Mouse (Mus musculus): ENCODE results near the gene Ryr3. TPM values are rescaled to one million over a fixed set of nuclear protein-coding genes. Genes with fewer than 3 reads are reported as not detected.

The Ryr3 gene
- polyA plus RNA-seq, 1 experiment from 2014 or later = 1.1 TPM

DNA sequence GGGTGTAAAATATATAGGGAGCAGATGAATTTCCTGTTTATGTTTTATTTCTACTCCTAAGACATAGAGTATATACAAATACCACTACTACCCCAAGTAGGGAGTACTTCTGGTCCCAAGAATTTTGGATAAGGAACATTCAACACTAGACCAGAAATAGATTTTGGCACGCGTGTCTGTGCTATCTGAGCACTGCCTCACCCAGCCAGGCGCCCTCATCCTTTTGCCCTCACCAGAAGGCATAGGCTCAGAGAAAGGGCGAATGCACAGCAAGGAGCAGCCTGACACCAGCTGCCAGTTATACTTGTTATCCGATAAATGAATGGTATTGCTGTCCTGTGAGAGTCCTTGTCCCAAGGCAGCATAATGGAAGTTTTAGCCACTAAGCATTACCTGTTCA lies 579.7 kb downstream of the Ryr3 start:
- ATAC-seq (ENCODE audit: insufficient number of reproducible peaks, low FRiP score, low TSS enrichment, low read depth) = no peak
- WGBS = 89% methylated on average over 5 of the region's 5 CpGs

DNA sequence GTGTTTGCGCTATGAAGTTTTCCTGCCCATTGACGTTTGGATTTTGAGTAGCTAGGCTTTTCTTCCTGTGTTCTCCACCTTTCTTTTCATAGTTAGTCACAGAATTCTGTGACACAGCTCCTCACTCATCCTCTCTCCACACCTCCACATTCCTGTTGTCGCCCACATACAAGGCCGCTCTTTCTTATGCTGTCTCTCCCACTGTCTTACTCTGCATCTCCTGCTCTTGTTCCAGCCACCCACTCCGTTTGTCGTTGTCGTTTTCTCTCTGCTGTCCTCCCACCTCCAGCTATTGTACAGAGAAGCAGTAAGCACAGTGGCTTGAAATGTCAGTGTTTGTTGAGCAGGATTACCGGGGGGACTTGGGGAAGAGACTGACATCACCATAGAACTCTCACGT lies 584.4 kb downstream of the Ryr3 start:
- Histone ChIP-seq H3K27me3 (no peaks in the 10 kb centered on the region), H3K36me3 (0 out of 2 replicates have a peak, but pooled peaks cover 4% of the 10 kb centered on the region), H3K9me3 (replicated peaks) (no peaks in the 10 kb centered on the region), H3K27ac (replicated peaks) (no peak overlapping the region), H3K4me2 (replicated peaks) (no peak overlapping the region), H3K4me1 (no peaks in the 10 kb centered on the region), H3K9ac (no peak overlapping the region), H3K4me3 (replicated peaks) (no peak overlapping the region)
- ATAC-seq (ENCODE audit: insufficient number of reproducible peaks, low FRiP score, low TSS enrichment, low read depth) = no peak
- WGBS = 88% methylated on average over 9 of the region's 9 CpGs

More for the DNA sequence above, 579.7 kb downstream of the Ryr3 start:
- no peak overlapping the region for H3K27ac ChIP-seq (replicated peaks)
- no peak overlapping the region for H3K9ac ChIP-seq
- no peaks in the 10 kb centered on the region for H3K4me1 ChIP-seq
- H3K4me3 ChIP-seq (replicated peaks) = no peak overlapping the region
- no peak overlapping the region for H3K4me2 ChIP-seq (replicated peaks)
- H3K9me3 ChIP-seq (replicated peaks) = no peaks in the 10 kb centered on the region
- no peaks in the 10 kb centered on the region for H3K27me3 ChIP-seq
- H3K36me3 ChIP-seq = no peaks in the 10 kb centered on the region

DNA sequence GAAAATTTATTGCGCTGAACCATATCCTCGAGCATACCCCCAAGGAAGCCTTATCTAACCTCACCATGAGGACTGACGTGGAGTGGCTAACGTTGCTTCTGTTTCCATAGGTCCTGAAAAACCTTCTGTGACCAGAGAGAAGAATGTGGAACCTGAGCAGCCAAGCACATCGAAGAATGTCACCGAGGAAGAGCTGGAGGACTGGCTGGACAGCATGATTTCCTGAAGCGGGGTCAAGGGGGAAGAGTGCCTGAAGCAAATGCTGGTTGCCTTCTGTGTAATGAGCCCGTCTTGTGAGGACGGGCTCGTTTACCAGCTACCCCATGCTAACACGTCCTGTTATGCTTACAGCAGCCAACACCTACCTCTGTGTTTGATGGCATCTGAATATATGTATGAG lies 586.2 kb downstream of the Ryr3 start:
- H3K4me2 ChIP-seq (replicated peaks) = no peak overlapping the region

DNA sequence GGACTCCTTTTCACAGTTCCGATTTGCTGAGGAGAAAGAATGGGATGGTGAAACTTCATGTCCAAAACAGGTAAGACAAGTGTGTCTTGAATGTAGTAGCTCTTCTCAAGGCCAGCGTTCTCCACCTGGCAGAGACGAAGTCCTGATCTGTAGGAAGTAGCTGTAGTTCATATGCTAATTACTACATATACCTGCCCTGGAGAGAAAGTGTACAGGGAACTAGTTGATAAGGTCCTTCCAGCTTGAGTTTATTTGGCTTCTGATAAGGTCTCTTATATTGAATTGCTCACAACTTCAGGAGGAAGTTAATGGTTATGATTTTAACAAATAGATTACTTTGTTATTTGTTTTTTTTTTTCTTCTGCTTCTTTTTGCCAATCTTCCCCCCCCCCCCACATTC lies 591.7 kb downstream of the Ryr3 start:
- WGBS = 79% methylated on average over 3 of the region's 3 CpGs
- no peaks in the 10 kb centered on the region for H3K9me3 ChIP-seq (replicated peaks)
- no peaks in the 10 kb centered on the region for H3K4me1 ChIP-seq
- H3K27ac ChIP-seq (replicated peaks) = no peak overlapping the region
- ATAC-seq (ENCODE audit: insufficient number of reproducible peaks, low FRiP score, low TSS enrichment, low read depth) = no peak
- H3K27me3 ChIP-seq = no peaks in the 10 kb centered on the region
- H3K4me3 ChIP-seq (replicated peaks) = no peak overlapping the region
- H3K36me3 ChIP-seq = no peaks in the 10 kb centered on the region
- no peak overlapping the region for H3K9ac ChIP-seq
- H3K4me2 ChIP-seq (replicated peaks) = no peak overlapping the region

More for the DNA sequence above, 586.2 kb downstream of the Ryr3 start:
- H3K27me3 ChIP-seq = no peaks in the 10 kb centered on the region
- no peaks in the 10 kb centered on the region for H3K9me3 ChIP-seq (replicated peaks)
- no peaks in the 10 kb centered on the region for H3K4me1 ChIP-seq
- ATAC-seq (ENCODE audit: insufficient number of reproducible peaks, low FRiP score, low TSS enrichment, low read depth) = no peak
- H3K4me3 ChIP-seq (replicated peaks) = no peak overlapping the region
- no peak overlapping the region for H3K27ac ChIP-seq (replicated peaks)
- H3K36me3 ChIP-seq = 0 out of 2 replicates have a peak, but pooled peaks cover 4% of the 10 kb centered on the region
- H3K9ac ChIP-seq = no peak overlapping the region
- 69% methylated on average over 11 of the region's 11 CpGs for WGBS

DNA sequence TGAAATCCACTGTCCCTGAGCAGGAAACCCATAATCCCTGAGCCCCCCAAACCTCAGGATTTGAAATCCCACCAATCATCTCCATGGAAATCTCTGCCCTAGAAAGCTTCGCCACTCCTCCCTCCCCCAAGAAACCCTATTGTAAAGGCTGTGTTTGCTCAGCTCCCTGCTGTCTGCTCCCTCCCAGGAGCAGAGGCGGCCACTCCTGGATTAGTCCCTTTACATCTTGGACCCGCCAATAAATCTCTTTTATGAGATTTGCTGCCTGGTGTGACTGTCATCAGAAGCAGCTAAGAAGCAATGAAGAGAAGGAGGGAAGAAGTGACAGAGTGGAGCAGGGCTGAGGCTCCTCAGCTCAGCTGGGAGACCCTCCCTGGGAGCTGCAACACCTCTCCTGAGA lies 599.7 kb downstream of the Ryr3 start:
- Histone ChIP-seq H3K4me3 (replicated peaks) (no peak overlapping the region), H3K27me3 (no peaks in the 10 kb centered on the region), H3K9ac (no peak overlapping the region), H3K4me2 (replicated peaks) (no peak overlapping the region), H3K36me3 (no peaks in the 10 kb centered on the region), H3K27ac (replicated peaks) (no peak overlapping the region), H3K9me3 (replicated peaks) (no peaks in the 10 kb centered on the region), H3K4me1 (no peaks in the 10 kb centered on the region)
- ATAC-seq (ENCODE audit: insufficient number of reproducible peaks, low FRiP score, low TSS enrichment, low read depth) = no peak
- WGBS = 39% methylated on average over 3 of the region's 3 CpGs

DNA sequence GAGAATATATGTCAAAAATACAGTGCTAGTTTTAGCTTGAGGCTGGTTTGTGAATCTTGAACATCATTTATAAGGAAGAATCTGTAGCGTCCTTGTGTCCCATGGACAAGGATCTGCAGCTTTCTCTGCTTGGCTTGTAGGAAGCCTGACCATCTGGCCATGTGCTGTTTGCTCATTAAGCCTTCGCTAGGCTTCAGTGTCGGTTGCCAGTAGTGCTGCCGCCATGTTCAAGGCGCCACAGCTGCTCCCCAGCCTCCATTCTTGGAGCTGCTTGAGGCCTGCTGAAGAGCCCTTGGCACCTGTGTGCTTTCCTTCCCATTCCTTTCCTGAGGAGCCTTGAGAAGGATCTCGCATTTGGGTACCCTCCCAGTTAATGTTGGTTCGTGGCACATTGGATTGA lies 602.5 kb downstream of the Ryr3 start:
- Histone ChIP-seq H3K27ac (replicated peaks) (no peak overlapping the region), H3K4me3 (replicated peaks) (no peak overlapping the region), H3K36me3 (no peaks in the 10 kb centered on the region), H3K4me2 (replicated peaks) (no peak overlapping the region), H3K4me1 (no peaks in the 10 kb centered on the region), H3K9me3 (replicated peaks) (no peaks in the 10 kb centered on the region), H3K27me3 (no peaks in the 10 kb centered on the region), H3K9ac (no peak overlapping the region)
- no peak for ATAC-seq (ENCODE audit: insufficient number of reproducible peaks, low FRiP score, low TSS enrichment, low read depth)
- 91% methylated on average over 7 of the region's 7 CpGs for WGBS

DNA sequence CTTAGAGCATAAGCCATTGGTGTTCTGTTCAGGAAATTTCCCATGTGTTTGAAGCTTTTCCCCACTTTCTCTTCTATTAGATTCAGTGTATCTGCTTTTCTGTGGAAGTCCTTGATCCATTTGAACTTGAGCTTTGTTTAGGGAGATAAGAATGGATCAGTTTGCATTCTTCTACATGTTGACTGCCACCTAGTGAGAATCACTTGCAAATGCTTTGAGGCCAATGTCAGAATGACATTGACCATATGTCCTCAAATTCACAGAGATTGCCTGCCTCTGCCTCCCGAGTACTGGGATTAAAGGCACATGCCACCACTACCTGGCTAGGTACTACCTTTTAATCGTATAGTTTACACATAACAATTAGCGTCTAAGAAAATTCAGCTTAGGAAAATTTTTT lies 604.3 kb downstream of the Ryr3 start:
- no peak for ATAC-seq (ENCODE audit: insufficient number of reproducible peaks, low FRiP score, low TSS enrichment, low read depth)
- Histone ChIP-seq H3K27ac (replicated peaks) (no peak overlapping the region), H3K4me1 (no peaks in the 10 kb centered on the region), H3K9ac (no peak overlapping the region), H3K4me3 (replicated peaks) (no peak overlapping the region), H3K36me3 (no peaks in the 10 kb centered on the region), H3K9me3 (replicated peaks) (no peaks in the 10 kb centered on the region), H3K27me3 (no peaks in the 10 kb centered on the region), H3K4me2 (replicated peaks) (no peak overlapping the region)
- 79% methylated on average over 3 of the region's 3 CpGs for WGBS

DNA sequence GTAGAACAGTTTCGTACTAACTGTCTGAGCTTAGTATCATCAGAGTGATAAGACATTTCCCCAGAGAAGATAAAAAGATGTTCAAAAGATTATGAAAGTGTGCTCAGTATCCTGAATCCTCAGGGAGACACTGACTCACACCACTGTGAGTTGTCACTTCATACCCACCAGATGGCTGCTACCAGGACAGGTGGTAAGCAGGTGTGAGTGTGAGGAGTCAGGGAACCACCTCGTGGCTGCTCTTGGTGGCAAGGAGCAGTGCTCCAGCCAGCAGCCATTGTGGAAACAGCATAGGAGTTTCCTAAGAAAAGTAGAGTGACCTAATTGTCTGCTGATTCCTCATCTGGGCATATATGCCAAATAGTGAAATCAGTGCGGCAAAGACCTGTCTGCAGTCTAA lies 610.4 kb downstream of the Ryr3 start:
- Histone ChIP-seq H3K4me3 (replicated peaks) (no peak overlapping the region), H3K9me3 (replicated peaks) (no peaks in the 10 kb centered on the region), H3K4me2 (replicated peaks) (no peak overlapping the region), H3K4me1 (no peaks in the 10 kb centered on the region), H3K9ac (no peak overlapping the region), H3K36me3 (no peaks in the 10 kb centered on the region), H3K27ac (replicated peaks) (no peak overlapping the region), H3K27me3 (no peaks in the 10 kb centered on the region)
- no peak for ATAC-seq (ENCODE audit: insufficient number of reproducible peaks, low FRiP score, low TSS enrichment, low read depth)
- 81% methylated on average over 3 of the region's 3 CpGs for WGBS

DNA sequence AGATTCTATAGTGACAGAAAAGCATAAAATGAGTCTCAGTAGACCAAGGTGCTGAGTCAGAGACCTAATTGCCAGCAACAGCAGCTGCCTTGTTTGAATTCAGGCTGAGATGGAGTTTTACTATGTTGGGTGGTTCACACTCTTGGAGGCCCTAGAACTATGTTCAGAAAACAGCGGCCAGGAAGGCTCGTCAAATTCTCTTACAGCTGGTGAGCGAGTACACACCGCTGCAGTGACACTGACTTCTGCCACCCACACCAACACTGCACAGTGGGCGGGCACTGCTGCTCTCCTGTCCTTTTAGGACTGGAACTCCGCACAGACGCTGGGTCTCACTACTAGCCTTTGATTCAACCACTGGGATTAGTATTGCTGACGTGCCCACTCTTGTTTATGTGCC lies 614.4 kb downstream of the Ryr3 start:
- no peak overlapping the region for H3K27ac ChIP-seq (replicated peaks)

DNA sequence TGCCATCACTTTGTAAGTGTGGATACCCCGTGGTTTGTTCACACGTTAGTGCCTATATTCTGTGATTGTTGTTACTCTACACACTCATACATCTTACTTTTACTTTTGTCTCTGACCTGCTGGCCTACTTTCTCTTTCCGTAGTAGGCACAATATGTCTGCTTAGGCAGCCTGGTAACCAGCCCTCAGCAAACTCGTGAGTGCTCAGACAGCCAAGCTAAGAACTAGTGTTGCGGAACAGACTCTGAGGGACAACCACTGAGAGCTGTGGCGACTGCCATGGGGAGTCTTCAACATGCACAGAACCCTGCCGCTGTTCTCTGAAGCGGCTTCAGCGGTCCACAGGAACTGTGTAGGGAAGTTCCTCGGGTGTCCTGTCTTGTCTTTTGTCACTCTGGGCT lies 616.7 kb downstream of the Ryr3 start:
- H3K9me3 ChIP-seq (replicated peaks) = no peaks in the 10 kb centered on the region
- no peaks in the 10 kb centered on the region for H3K4me1 ChIP-seq
- H3K9ac ChIP-seq = no peak overlapping the region
- no peak overlapping the region for H3K4me3 ChIP-seq (replicated peaks)
- H3K36me3 ChIP-seq = no peaks in the 10 kb centered on the region
- no peak overlapping the region for H3K27ac ChIP-seq (replicated peaks)
- no peaks in the 10 kb centered on the region for H3K27me3 ChIP-seq
- ATAC-seq (ENCODE audit: insufficient number of reproducible peaks, low FRiP score, low TSS enrichment, low read depth) = no peak
- WGBS = 68% methylated on average over 10 of the region's 10 CpGs
- H3K4me2 ChIP-seq (replicated peaks) = no peak overlapping the region

More for the DNA sequence above, 614.4 kb downstream of the Ryr3 start:
- WGBS = 70% methylated on average over 8 of the region's 8 CpGs
- H3K36me3 ChIP-seq = no peaks in the 10 kb centered on the region
- H3K9ac ChIP-seq = no peak overlapping the region
- H3K9me3 ChIP-seq (replicated peaks) = no peaks in the 10 kb centered on the region
- H3K4me2 ChIP-seq (replicated peaks) = no peak overlapping the region
- H3K27me3 ChIP-seq = no peaks in the 10 kb centered on the region
- no peaks in the 10 kb centered on the region for H3K4me1 ChIP-seq
- ATAC-seq (ENCODE audit: insufficient number of reproducible peaks, low FRiP score, low TSS enrichment, low read depth) = no peak
- H3K4me3 ChIP-seq (replicated peaks) = no peak overlapping the region

DNA sequence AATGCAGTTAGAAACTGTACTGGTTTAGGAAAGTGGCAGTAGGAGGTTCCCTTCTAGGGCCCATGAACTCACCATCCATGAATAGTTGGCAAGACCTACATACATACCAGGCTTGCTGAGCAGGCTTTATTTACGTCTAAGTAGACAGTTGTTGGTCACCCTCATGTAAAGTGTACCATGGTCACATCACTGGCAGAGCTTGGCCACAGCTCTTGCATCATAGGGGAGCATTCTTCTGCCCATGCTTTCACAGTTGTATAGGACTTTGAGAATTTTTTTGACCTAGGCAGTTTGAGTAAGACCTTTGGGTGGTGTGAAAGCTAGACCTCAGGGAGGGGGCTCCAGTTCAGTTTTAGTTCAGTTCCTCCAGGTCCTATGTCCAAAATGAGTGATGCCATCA lies 619.8 kb downstream of the Ryr3 start:
- Histone ChIP-seq H3K4me3 (replicated peaks) (no peak overlapping the region), H3K9me3 (replicated peaks) (no peaks in the 10 kb centered on the region), H3K4me1 (no peaks in the 10 kb centered on the region), H3K4me2 (replicated peaks) (no peak overlapping the region), H3K9ac (no peak overlapping the region), H3K27me3 (no peaks in the 10 kb centered on the region), H3K36me3 (no peaks in the 10 kb centered on the region), H3K27ac (replicated peaks) (no peak overlapping the region)
- ATAC-seq (ENCODE audit: insufficient number of reproducible peaks, low FRiP score, low TSS enrichment, low read depth) = no peak
- 81% methylated on average over 1 of the region's 1 CpGs for WGBS

DNA sequence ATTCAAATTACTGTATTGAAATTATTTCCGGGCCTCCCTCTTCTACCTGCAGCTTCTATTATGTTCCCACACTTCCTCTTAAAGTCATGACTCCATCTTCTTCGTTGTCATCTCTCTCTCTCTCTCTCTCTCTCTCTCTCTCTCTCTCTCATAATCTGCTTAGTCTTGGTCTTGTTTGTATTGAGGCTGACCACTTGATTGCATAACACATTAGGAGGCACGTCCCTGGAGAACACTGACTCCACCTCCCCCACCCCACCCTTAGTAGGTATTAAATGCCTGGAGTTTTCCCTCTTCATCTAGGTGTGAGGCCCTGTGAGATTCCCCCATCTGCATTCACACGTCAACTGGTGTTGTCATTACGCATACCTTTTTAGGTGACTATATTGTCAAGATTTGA lies 620.5 kb downstream of the Ryr3 start:
- no peaks in the 10 kb centered on the region for H3K36me3 ChIP-seq
- H3K27ac ChIP-seq (replicated peaks) = no peak overlapping the region
- 71% methylated on average over 5 of the region's 5 CpGs for WGBS
- H3K9me3 ChIP-seq (replicated peaks) = no peaks in the 10 kb centered on the region
- H3K4me1 ChIP-seq = no peaks in the 10 kb centered on the region
- H3K27me3 ChIP-seq = no peaks in the 10 kb centered on the region
- H3K4me3 ChIP-seq (replicated peaks) = no peak overlapping the region
- no peak overlapping the region for H3K4me2 ChIP-seq (replicated peaks)
- no peak for ATAC-seq (ENCODE audit: insufficient number of reproducible peaks, low FRiP score, low TSS enrichment, low read depth)
- no peak overlapping the region for H3K9ac ChIP-seq

Measured in embryonic facial prominence, embryonic 15.5 days (tissue).